ENCODE assay signal across 15 mouse cellular contexts in genomic region chr13:30074069-30074468, GRCm38 (mm10).
"Had no signal": no experiment of that assay in that cellular context is flagged by ENCODE, and none has a peak within 500 bp of the region (broad histone marks: within the 10 kb centered on the region; RNA-seq: fewer than 3 reads in every experiment).

No protein-coding gene starts in this region.

- H3K4me3 ChIP-seq: lung, embryonic 15.5 days; megakaryocyte, embryonic 14.5 days; midbrain, embryonic 13.5 days; midbrain, embryonic 15.5 days; neural tube, embryonic 12.5 days had no signal

- H3K27ac ChIP-seq: lung, embryonic 15.5 days; macrophage; midbrain, embryonic 13.5 days; midbrain, embryonic 15.5 days; neural tube, embryonic 12.5 days had no signal

- H3K4me2 ChIP-seq: lung, embryonic 15.5 days; midbrain, embryonic 11.5 days; midbrain, embryonic 13.5 days; midbrain, embryonic 15.5 days; neural tube, embryonic 12.5 days had no signal

- H3K27me3 ChIP-seq: lung, embryonic 15.5 days; midbrain, embryonic 13.5 days; midbrain, embryonic 15.5 days; neural tube, embryonic 12.5 days had no signal

- H3K9me3 ChIP-seq: lung, embryonic 15.5 days; midbrain, embryonic 13.5 days; midbrain, embryonic 15.5 days; neural tube, embryonic 12.5 days had no signal

- H3K9ac ChIP-seq: liver, postnatal 0 days; lung, embryonic 15.5 days; midbrain, embryonic 13.5 days; midbrain, embryonic 15.5 days; neural tube, embryonic 12.5 days had no signal

- ATAC-seq: liver, postnatal 0 days; lung, postnatal 0 days; midbrain, embryonic 13.5 days; midbrain, embryonic 15.5 days had no signal

- H3K36me3 ChIP-seq: lung, embryonic 15.5 days; midbrain, embryonic 13.5 days; midbrain, embryonic 15.5 days; neural tube, embryonic 12.5 days had no signal

- DNase-seq: liver, postnatal 0 days; lung, adult 2 months; lung, postnatal 14 days; right cerebral cortex, postnatal 14 days; thymus, adult 2 months; thymus, postnatal 25 days; thymus, postnatal 4 days had no signal

- H3K4me1 ChIP-seq: midbrain, embryonic 13.5 days; midbrain, embryonic 15.5 days; neural tube, embryonic 12.5 days had no signal
